Mouse (Mus musculus) liver, embryonic 16.5 days (tissue): ENCODE measurements around the gene Vac14. TPM values are rescaled to one million over a fixed set of nuclear protein-coding genes. Genes with fewer than 3 reads are reported as not detected.
"Not testable (repeated sequence)": the region's sequence is repeated elsewhere in the genome, so short reads cannot be mapped to it uniquely, and the experiment has no call there.

Source experiments
- ATAC-seq: fragments of 200-750 bp; cut with Nextera tagmentation; 2 replicates; pipeline ENCODE4 v1.8.0; 2017; ENCODE audit warnings: low read depth, mild to moderate bottlenecking, moderate number of reproducible peaks, moderate library complexity
- H3K27ac ChIP-seq: fragments of 300-500 bp; sonication (generic); 2 replicates; pipeline ENCODE4 v1.5.1; 2014; ENCODE audit warnings: mild to moderate bottlenecking, low read length
- H3K27me3 ChIP-seq: fragments of 300-500 bp; sonication (generic); 2 replicates; pipeline ENCODE4 v1.6.1; 2014; ENCODE audit warnings: low read depth, low read length, mixed read lengths; ENCODE audit not compliant: control insufficient read depth, insufficient read depth
- H3K36me3 ChIP-seq: fragments of 300-500 bp; sonication (generic); 2 replicates; pipeline ENCODE4 v1.6.1; 2014; ENCODE audit warnings: mild to moderate bottlenecking; ENCODE audit not compliant: control insufficient read depth, insufficient read depth
- H3K4me1 ChIP-seq: fragments of 300-500 bp; sonication (generic); 2 replicates; pipeline ENCODE4 v1.6.1; 2014; ENCODE audit warnings: low read depth, low read length, mixed read lengths; ENCODE audit not compliant: control insufficient read depth
- H3K4me2 ChIP-seq: fragments of 300-500 bp; sonication (generic); 2 replicates; pipeline ENCODE4 v1.6.1; 2014; ENCODE audit warnings: low read depth, low read length, mixed read lengths
- H3K4me3 ChIP-seq: fragments of 300-500 bp; sonication (generic); 2 replicates; pipeline ENCODE4 v1.5.1; 2014; ENCODE audit warnings: low read depth, mild to moderate bottlenecking, low read length
- H3K9ac ChIP-seq: fragments of 300-500 bp; sonication (generic); 2 replicates; pipeline ENCODE4 v1.6.1; 2014; ENCODE audit warnings: low read depth, low read length
- H3K9me3 ChIP-seq: fragments of 300-500 bp; sonication (generic); replicated peaks from 2 replicates; pipeline ENCODE4 v1.6.1; 2016; ENCODE audit warnings: low read length; ENCODE audit not compliant: control insufficient read depth
- WGBS: fragments of 180-500 bp; shearing (Covaris S2); extraction: QIAGEN DNeasy Blood & Tissue Kit; methylation state at CpG from one replicate; pipeline ENCODE4 v1.1.7; 2014; ENCODE audit not compliant: insufficient replicate concordance; 5-methylcytosine and 5-hydroxymethylcytosine counted together
- polyA plus RNA-seq: library from polyadenylated mRNA; unstranded; fragments of >200 nt; fragmentation: Nextera tagmentation; extraction: Ambion mirVana; gene quantifications from 2 replicates; pipeline ENCODE4 v1.2.1, GENCODE M21; 2015

Vac14 gene
- polyA plus RNA-seq, 1 experiment from 2014 or later: 9.2 TPM

DNA sequence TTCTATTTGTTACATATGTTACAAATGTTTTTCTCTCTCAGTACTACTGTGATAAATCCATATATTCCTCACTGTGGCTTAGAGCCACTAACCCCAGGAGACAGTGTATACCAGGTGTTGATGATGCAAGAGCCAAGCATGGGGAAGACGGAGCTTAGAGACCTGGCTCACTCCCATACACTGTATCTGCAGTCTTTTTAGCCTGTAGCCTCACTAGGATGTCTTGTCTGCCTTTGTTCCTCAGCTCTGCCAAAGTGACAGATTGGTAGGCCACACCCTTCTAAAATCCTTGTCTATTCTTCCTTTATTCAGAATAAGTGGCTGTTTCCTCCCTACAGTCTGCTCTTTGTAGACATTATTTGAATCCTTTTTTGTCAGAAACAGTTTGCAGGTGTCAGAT lies 37.4 kb downstream of the Vac14 start:
- Histone ChIP-seq H3K27me3 (no peaks in the 10 kb centered on the region), H3K36me3 (no peaks in the 10 kb centered on the region; the same call in 1 of the 2 replicates), H3K4me1 (no peaks in the 10 kb centered on the region), H3K9me3 (no peaks in the 10 kb centered on the region), H3K9ac (no peak overlapping the region), H3K4me2 (no peak overlapping the region), H3K27ac (no peak overlapping the region), H3K4me3 (no peak overlapping the region)
- ATAC-seq: no peak
- 86% methylated on average over 1 of the region's 1 CpGs for WGBS

DNA sequence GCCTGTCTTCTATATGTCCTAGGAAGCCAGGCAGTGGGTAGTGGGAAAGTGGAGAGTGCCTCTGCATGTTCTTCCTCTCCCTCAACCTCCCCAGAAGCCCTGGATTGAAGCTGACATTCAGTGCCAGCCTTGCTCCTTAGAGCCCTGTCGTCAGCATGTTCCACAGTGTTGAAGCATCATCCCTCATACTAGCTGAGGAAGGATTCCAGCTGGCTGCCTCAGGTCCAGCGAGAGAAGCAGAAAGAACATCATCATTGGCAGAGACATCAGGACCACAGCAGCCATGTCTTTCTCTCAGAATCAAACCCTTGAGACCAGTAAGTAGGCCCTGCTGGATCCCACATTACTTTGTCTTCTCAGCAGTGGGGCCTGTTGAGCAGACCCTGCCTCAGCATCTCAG lies 39.3 kb downstream of the Vac14 start:
- Histone ChIP-seq H3K36me3 (no peaks in the 10 kb centered on the region; the same call in 1 of the 2 replicates), H3K4me2 (no peak overlapping the region), H3K4me1 (no peaks in the 10 kb centered on the region), H3K9ac (no peak overlapping the region), H3K9me3 (no peaks in the 10 kb centered on the region), H3K27me3 (no peaks in the 10 kb centered on the region), H3K27ac (no peak overlapping the region), H3K4me3 (no peak overlapping the region)
- no peak for ATAC-seq
- 87% methylated on average over 2 of the region's 2 CpGs for WGBS

DNA sequence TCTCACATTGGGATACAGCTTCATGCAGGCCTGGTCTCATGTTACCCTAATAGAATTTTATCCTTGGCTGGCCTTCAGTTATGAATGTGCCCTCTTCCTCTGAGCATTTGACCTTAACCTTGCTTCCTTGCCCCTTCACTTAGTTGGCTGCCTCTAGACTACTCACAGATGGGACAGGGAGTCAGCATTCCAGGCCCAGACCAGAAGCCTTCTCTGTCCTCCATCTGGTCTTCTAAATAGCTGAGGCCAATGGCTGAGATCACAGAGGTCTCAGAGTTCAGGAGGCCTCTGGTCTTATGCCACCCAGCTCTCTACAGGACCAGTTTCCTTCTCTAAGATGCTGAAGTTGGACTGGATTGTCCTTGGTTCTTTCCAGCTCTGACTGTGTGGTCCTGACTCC lies 41.7 kb downstream of the Vac14 start:
- H3K36me3 ChIP-seq: no peaks in the 10 kb centered on the region; the same call in 1 of the 2 replicates
- no peak overlapping the region for H3K27ac ChIP-seq
- H3K4me3 ChIP-seq: no peak overlapping the region
- H3K4me2 ChIP-seq: no peak overlapping the region
- H3K9ac ChIP-seq: no peak overlapping the region
- H3K4me1 ChIP-seq: no peaks in the 10 kb centered on the region
- ATAC-seq: no peak
- H3K27me3 ChIP-seq: no peaks in the 10 kb centered on the region
- no peaks in the 10 kb centered on the region for H3K9me3 ChIP-seq

DNA sequence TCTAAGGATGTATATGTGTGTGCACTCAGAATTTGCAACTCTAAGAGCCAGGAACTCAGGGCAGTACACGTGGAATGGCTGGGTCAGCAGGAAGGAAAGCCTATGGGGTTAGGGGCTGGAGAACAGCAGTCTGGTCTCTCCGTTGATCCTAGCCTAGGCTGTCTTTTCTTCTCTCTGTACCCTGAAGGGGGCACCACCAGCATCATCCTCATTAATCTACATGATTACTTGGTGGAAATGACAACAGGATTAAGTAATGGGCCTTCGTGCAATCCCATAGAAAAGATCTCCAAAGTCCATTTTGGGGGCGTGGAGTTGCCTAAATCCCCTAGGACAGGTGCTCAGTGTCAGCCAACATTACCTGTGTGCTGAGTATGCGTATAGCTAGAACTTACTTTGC lies 44.2 kb downstream of the Vac14 start:
- H3K4me2 ChIP-seq: no peak overlapping the region
- H3K9me3 ChIP-seq: no peaks in the 10 kb centered on the region
- H3K4me1 ChIP-seq: no peaks in the 10 kb centered on the region
- 64% methylated on average over 5 of the region's 5 CpGs for WGBS
- H3K36me3 ChIP-seq: no peaks in the 10 kb centered on the region; the same call in 1 of the 2 replicates
- H3K27me3 ChIP-seq: no peaks in the 10 kb centered on the region
- H3K4me3 ChIP-seq: no peak overlapping the region
- no peak overlapping the region for H3K9ac ChIP-seq
- no peak for ATAC-seq
- H3K27ac ChIP-seq: no peak overlapping the region

DNA sequence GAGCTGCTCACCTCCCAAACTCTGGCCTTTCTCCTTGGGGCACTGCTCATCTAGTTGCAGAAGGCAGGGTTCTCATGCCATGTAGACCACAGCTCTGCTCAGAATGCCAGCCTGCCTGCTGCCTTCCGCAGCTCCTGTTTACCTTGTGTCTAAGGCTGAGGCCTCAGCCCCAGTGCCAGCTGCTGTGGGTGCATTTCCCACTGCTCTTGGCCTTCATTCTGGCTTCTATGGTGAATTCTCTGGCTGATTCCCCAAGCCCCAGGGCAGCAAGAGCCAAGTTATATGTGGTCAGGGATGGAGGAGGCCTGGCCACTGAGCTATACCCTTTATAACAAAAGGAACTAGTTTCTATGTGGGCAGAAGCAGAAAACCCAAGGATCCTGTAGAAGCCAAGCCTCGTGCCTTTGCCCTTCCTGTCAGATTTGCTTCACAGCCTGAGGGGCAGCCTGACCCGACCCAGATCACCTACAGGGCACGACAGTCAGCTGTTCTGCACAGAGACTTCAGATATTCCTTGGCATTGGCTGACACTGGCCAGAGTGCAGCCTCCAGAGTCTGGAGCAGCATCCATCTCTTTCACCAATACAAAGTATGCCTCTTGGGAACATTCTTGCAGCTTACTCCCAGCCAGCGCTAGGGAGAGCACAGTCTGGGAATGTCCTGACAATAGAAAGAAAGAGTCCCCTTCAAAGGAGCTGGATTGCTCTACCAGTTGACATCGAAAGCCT lies 44.8 kb downstream of the Vac14 start:
- Histone ChIP-seq H3K9ac (no peak overlapping the region), H3K4me2 (no peak overlapping the region), H3K9me3 (no peaks in the 10 kb centered on the region), H3K36me3 (no peaks in the 10 kb centered on the region; the same call in 1 of the 2 replicates), H3K4me1 (no peaks in the 10 kb centered on the region), H3K4me3 (no peak overlapping the region), H3K27me3 (no peaks in the 10 kb centered on the region), H3K27ac (no peak overlapping the region)
- 76% methylated on average over 6 of the region's 6 CpGs for WGBS
- ATAC-seq: no peak

DNA sequence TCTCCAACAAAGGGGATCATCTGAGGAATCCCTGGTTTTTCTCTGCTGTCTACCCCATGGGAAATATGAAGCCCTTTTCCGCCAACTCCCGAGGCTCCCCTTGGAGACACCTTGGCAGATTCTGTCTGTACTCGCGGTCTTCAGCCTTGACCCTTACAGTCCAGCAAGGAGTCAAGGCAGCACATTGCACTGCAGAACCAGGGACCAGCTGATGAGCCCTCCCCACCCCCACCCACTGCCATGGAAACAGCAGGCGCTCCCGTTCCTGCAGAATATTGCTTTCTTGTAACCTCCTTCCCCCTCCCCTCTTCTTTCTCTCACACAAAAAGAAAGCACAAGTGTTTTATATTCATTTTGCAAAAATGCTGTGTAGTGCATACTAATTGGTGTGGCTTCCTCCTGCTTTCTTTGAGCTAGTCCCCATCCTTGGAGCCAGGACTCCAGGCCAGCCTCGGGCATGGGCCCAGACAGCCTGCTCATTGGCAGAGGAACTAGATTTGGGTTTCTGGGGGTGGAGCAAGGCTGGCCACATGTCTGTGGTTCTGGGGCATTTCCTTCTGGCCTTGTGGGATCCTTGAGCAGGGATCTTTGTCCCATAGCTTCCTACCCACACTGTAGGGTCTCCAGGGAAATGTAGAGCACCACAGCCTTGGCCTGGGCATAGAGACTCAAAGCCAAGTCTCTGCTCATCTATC lies 46.0 kb downstream of the Vac14 start:
- Histone ChIP-seq H3K4me2 (no peak overlapping the region), H3K27me3 (no peaks in the 10 kb centered on the region), H3K27ac (no peak overlapping the region), H3K9ac (no peak overlapping the region), H3K4me3 (no peak overlapping the region), H3K36me3 (no peaks in the 10 kb centered on the region), H3K9me3 (no peaks in the 10 kb centered on the region), H3K4me1 (no peaks in the 10 kb centered on the region)
- 76% methylated on average over 7 of the region's 7 CpGs for WGBS
- ATAC-seq: no peak

DNA sequence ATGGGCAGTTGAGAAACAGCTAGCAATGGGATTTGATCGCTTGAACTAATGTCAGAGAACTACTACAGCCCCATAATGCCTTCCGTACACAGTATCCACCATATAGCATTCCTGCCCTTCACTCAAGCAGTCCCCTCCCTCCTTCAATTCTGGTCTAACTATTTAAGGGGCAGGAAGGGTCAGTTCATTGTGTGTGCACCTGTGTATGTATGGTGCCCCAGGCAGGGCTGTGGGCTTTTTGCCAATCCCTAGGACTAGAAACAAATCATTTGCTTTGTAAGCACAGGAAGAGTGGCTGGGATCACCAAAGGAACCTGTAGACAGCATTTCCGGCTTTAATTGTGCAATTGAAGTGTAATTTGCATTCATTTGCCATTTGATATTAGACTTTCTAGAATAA lies 46.6 kb downstream of the Vac14 start:
- no peak overlapping the region for H3K27ac ChIP-seq
- 76% methylated on average over 3 of the region's 3 CpGs for WGBS

DNA sequence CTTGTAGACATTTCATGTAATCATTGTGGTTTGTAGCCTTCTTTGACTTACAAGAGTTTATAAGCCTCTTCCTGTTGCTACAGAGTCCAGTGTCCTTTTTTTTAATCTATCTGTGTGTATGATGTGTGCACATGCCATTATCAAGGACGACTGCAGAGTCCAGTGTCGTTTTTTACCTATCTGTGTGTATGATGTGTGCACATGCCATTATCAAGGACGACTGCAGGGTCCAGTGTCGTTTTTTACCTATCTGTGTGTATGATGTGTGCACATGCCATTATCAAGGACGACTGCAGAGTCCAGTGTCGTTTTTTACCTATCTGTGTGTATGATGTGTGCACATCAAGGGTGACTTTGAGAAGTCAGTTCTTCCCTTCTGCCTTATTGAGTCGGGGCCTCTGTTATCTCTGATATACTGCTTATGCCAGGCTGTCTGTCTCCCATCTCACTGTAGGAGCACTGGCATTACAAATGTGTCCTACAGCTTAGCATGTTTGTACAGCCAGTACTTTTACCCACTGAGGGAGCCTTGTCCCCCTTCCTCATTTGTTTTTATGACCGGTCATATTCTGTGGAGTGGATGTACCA lies 49.3 kb downstream of the Vac14 start:
- H3K27me3 ChIP-seq, ATAC-seq, H3K9me3 ChIP-seq, H3K4me3 ChIP-seq, H3K36me3 ChIP-seq, H3K27ac ChIP-seq, H3K9ac ChIP-seq, H3K4me2 ChIP-seq, H3K4me1 ChIP-seq: not testable (repeated sequence)
- WGBS: 26% methylated on average over 8 of the region's 8 CpGs

More for the DNA sequence above, 46.6 kb downstream of the Vac14 start:
- H3K4me2 ChIP-seq: no peak overlapping the region
- ATAC-seq: no peak
- H3K4me3 ChIP-seq: no peak overlapping the region
- H3K9ac ChIP-seq: no peak overlapping the region
- peaks cover 1% of the 10 kb centered on the region; the same call in 1 of the 2 replicates for H3K4me1 ChIP-seq
- H3K27me3 ChIP-seq: no peaks in the 10 kb centered on the region
- H3K9me3 ChIP-seq: no peaks in the 10 kb centered on the region
- no peaks in the 10 kb centered on the region for H3K36me3 ChIP-seq
